Mouse (Mus musculus) spleen, adult 2 months (tissue): ENCODE measurements around the gene Sbno2. TPM values are rescaled to one million over a fixed set of nuclear protein-coding genes. Genes with fewer than 3 reads are reported as not detected.

ENCODE experiments used
- DNase-seq, 2 experiments: peaks; one replicate each; pipeline versions ENCODE4 v3.0.0 to v3.0.0-alpha.2; 2012 to 2021; ENCODE audit warnings: low spot score in 2 of 2, low read depth in 1 of 2
- H3K27ac ChIP-seq: fragments of 200-500 bp; 2 replicates; pipeline ENCODE4 v1.5.1; 2012; ENCODE audit warnings: low read length, inconsistent platforms; ENCODE audit not compliant: insufficient read depth
- H3K27me3 ChIP-seq: fragments of 200-500 bp; 2 replicates; pipeline ENCODE4 v1.6.1; 2012; ENCODE audit warnings: mild to moderate bottlenecking, moderate library complexity, low read length, inconsistent platforms; ENCODE audit not compliant: control insufficient read depth, insufficient read depth
- H3K36me3 ChIP-seq: fragments of 200-500 bp; 2 replicates; pipeline ENCODE4 v1.6.1; 2012; ENCODE audit warnings: mild to moderate bottlenecking, low read length, inconsistent platforms; ENCODE audit not compliant: control insufficient read depth, insufficient read depth
- H3K4me1 ChIP-seq: fragments of 200-500 bp; 2 replicates; pipeline ENCODE4 v1.6.1; 2011; ENCODE audit warnings: inconsistent platforms; ENCODE audit not compliant: control insufficient read depth, insufficient read depth, insufficient read length
- H3K4me3 ChIP-seq: fragments of 200-500 bp; 2 replicates; pipeline ENCODE4 v1.5.1; 2011; ENCODE audit warnings: mild to moderate bottlenecking, inconsistent platforms; ENCODE audit not compliant: insufficient read depth, insufficient read length; ENCODE audit errors: extremely low read depth
- CTCF ChIP-seq: fragments of 200-500 bp; IDR thresholded peaks from 2 replicates; pipeline ENCODE4 v1.5.1; 2011; ENCODE audit warnings: mild to moderate bottlenecking, inconsistent platforms; ENCODE audit not compliant: insufficient read depth, insufficient read length, insufficient replicate concordance; ENCODE audit errors: extremely low read depth
- POLR2A ChIP-seq: fragments of 200-500 bp; IDR thresholded peaks from 2 replicates; pipeline ENCODE4 v1.6.1; 2011; ENCODE audit warnings: low read depth, low read length, inconsistent platforms
- WGBS: fragments of 180-500 bp; shearing (Covaris S2); methylation state at CpG from one replicate; pipeline ENCODE4 v1.1.7; 2018; 5-methylcytosine and 5-hydroxymethylcytosine counted together
- polyA plus RNA-seq: library from polyadenylated mRNA; depleted of rRNA; stranded (reverse); fragments of >200 nt; gene quantifications from 2 replicates; pipeline ENCODE4 v1.2.3, GENCODE M21; 2012

Gene Sbno2
- polyA plus RNA-seq, 1 experiment, result 95.0 TPM

DNA sequence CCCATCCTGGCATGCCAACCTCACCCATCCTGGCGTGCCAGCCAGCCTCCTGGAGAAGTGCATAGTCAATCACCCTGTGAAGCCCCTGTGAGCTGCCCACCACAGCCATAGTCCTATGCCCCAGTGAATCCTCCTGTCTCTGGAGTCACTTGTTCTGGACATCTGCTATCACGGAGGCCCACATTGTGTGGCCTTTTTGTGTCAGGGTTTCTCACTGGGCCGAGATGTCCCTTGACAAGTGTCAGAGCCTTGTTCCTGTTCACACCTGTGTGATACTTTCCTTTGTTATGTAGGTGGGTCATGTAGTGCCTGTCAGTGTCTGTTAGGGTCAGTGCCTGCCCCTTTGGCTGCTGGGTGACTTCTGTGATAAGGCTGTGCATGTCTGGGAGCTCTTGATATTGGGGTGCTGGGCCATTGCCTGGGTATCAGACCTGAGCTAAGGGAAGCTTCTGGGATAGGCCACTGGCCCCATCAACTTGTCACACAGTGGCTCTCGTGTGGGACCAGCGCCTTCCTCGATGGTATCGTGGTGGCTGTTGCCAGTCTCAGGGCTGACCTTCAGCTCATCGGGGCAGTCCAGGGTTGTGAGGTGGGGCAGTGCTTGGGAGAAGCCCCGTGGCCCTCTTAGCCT, 18.7 kb upstream of the Sbno2 start:
- H3K4me1 ChIP-seq, result no peaks in the 10 kb centered on the region
- WGBS, result 83% methylated on average over 9 of the region's 9 CpGs
- H3K36me3 ChIP-seq, result peaks cover 37% of the 10 kb centered on the region
- TF ChIP-seq CTCF, result no peak
- no peak for TF ChIP-seq POLR2A
- no peak overlapping the region for H3K4me3 ChIP-seq
- no peaks in the 10 kb centered on the region for H3K27me3 ChIP-seq
- no peak for DNase-seq
- peak overlapping the region; percentile 42; the same call in 1 of the 2 replicates for H3K27ac ChIP-seq

DNA sequence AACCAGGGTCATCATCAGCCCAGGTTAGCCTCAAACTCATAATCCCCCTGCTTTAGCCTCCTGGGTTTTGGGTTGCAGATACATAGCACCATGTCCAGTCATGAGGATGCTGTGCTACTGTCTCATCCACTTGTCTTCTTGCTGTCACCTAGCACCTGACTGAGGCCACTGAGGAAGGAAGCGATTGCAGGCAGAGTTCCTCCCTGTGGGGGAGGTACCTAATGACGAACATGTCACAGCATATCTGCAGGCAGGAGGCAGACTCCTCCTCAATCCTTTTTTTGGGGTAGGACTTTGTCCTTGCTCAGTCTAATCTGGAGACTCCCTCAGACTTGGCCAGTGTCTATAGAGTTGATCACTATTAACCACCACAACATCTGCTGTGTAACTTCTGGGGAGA, 16.3 kb upstream of the Sbno2 start:
- TF ChIP-seq CTCF (no peak), POLR2A (no peak)
- Histone ChIP-seq H3K27ac (no peak overlapping the region), H3K4me3 (no peak overlapping the region), H3K27me3 (no peaks in the 10 kb centered on the region), H3K36me3 (peaks cover 25% of the 10 kb centered on the region), H3K4me1 (peaks cover 14% of the 10 kb centered on the region)
- WGBS, result 57% methylated on average over 2 of the region's 2 CpGs
- no peak for DNase-seq

DNA sequence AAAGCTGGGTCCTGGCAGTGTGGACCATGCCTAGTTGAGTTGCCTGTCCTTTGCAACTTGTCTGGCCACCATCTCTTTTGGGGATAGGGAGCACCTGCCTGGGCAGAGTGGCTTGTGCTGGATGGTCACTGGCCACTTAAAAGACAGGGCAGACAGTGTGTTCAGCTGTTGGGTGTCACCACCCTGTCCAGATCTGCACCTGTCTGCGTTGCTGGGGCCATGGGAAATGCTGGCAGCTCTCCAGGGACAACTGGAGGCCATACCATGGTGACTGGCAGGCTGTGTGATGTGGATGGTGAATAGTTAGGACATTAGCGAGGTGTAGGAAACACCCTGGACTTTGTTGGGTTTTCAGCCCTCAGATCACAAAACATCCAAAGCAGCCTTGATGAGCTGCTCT, 14.8 kb upstream of the Sbno2 start:
- no peaks in the 10 kb centered on the region for H3K27me3 ChIP-seq
- WGBS, result 52% methylated on average over 2 of the region's 2 CpGs
- TF ChIP-seq POLR2A (no peak), CTCF (no peak)
- H3K27ac ChIP-seq, result no peak overlapping the region
- peaks cover 14% of the 10 kb centered on the region for H3K36me3 ChIP-seq
- no peak overlapping the region for H3K4me3 ChIP-seq
- peaks cover 14% of the 10 kb centered on the region for H3K4me1 ChIP-seq
- no peak for DNase-seq

DNA sequence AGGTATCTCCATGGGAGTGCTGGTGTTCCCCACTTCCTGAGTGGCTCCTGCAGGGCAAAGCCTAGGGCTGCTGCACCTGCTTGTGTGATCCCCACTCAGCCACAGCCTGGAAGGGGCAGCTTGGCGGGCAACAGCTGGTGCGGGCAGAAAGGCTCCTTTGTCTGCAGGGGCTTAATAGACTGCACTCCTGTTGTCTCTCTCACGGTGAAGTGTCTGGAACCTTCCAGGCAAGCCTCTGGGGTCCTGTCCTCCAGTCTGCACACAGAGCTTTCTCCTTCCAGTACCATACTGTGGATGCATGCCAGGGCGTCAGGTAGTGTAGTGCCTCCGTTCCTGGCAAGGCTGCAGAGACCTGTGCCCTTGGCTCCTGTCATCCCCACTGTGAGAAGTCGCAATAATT, 13.2 kb upstream of the Sbno2 start:
- Histone ChIP-seq H3K4me3 (no peak overlapping the region), H3K36me3 (peaks cover 7% of the 10 kb centered on the region), H3K4me1 (peaks cover 14% of the 10 kb centered on the region), H3K27ac (no peak overlapping the region), H3K27me3 (no peaks in the 10 kb centered on the region)
- no peak for DNase-seq
- TF ChIP-seq CTCF (no peak), POLR2A (no peak)
- 60% methylated on average over 6 of the region's 6 CpGs for whole genome bisulfite sequencing

DNA sequence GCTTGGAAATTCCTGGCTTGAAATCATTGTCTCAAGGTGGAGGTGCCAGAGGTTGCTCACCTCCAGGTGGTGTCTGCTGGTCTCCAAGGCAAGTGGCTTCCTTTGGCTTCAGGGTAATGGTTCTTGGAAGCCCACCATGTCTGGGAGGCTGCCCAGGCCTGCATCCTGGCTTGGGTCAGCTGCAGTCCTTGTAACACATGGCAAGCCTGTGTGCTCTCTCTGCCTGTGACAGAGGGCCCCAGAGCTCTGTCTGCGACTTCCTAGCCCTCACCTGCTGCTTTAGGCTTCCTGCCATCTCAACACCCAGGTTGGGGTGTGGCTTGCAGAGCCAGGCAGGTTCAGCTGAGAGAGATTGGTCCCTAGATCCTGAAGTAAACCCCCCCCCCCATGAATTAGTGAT, 12.4 kb upstream of the Sbno2 start:
- Histone ChIP-seq H3K27me3 (no peaks in the 10 kb centered on the region), H3K36me3 (peaks cover 5% of the 10 kb centered on the region), H3K27ac (peak overlapping the region; percentile 63; the same call in 1 of the 2 replicates), H3K4me1 (peaks cover 14% of the 10 kb centered on the region), H3K4me3 (peak overlapping the region; percentile 21; the same call in 1 of the 2 replicates)
- TF ChIP-seq CTCF, result no peak
- no peak for TF ChIP-seq POLR2A
- DNase-seq, result no peak
- WGBS, result 30% methylated on average over 1 of the region's 1 CpGs

DNA sequence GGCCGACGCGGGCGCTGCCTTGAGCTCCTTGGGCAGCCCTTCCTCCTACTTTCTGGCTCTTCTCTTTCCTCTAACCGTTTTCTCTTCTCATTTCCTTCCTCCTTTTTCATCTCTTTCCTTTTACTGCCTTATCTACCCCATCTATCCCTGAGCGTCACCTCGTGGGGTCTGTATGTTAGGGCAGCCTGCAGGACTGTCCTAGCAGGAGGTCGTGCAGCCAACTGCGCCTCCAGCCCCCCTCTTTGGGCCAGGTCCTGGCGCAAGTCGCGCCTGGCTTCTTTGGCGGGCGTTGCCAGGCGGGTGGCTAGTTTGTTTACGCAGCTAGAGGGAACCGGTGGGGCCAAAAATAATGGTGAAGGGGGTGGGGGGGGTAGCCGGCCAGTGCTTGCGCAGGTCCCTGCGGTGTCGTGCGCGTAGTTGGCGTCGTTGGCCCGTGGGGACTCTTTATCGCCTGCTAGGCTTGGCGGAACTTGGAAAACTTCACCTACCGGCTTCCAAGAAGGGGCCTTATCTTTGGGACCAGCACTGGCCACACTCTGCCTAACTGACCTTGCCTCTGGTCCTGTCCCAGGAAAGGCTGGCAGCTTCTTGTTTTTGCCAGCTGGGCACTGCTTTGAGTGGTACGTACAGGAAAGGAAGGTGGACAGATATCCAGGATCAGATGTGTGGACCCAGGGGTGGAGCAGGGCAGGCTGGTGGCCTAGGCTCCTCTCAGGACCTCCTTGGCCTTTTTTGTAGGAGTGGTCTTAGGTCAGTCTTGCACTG, 11.7 kb upstream of the Sbno2 start:
- TF ChIP-seq CTCF (no peak), POLR2A (no peak)
- 3% methylated on average over 30 of the region's 30 CpGs for WGBS
- Histone ChIP-seq H3K27me3 (no peaks in the 10 kb centered on the region), H3K36me3 (peaks cover 5% of the 10 kb centered on the region), H3K4me1 (peaks cover 14% of the 10 kb centered on the region), H3K4me3 (peak overlapping the region; percentile 92), H3K27ac (peak overlapping the region; percentile 63)
- no peak for DNase-seq

DNA sequence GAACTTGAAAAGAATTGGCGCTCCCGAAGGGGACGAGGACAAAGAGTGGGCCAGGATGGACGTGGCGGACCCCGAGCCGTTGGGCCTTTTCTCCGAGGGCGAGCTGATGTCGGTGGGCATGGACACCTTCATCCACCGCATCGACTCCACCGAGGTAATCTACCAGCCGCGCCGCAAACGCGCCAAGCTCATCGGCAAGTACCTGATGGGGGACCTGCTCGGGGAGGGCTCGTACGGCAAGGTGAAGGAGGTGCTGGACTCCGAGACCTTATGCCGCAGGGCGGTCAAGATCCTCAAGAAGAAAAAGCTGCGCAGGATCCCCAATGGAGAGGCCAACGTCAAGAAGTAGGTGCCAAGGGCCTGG, 11.2 kb upstream of the Sbno2 start:
- under 1% methylated on average over 27 of the region's 27 CpGs for WGBS
- H3K36me3 ChIP-seq, result peaks cover 5% of the 10 kb centered on the region
- H3K4me3 ChIP-seq, result peak overlapping the region; percentile 92
- no peak for TF ChIP-seq CTCF
- no peak for TF ChIP-seq POLR2A
- H3K27ac ChIP-seq, result peak overlapping the region; percentile 63
- no peaks in the 10 kb centered on the region for H3K27me3 ChIP-seq
- DNase-seq, result no peak
- peaks cover 14% of the 10 kb centered on the region for H3K4me1 ChIP-seq
